Mouse (Mus musculus): ENCODE data around the gene Erlin1.

Gene Erlin1

DNA sequence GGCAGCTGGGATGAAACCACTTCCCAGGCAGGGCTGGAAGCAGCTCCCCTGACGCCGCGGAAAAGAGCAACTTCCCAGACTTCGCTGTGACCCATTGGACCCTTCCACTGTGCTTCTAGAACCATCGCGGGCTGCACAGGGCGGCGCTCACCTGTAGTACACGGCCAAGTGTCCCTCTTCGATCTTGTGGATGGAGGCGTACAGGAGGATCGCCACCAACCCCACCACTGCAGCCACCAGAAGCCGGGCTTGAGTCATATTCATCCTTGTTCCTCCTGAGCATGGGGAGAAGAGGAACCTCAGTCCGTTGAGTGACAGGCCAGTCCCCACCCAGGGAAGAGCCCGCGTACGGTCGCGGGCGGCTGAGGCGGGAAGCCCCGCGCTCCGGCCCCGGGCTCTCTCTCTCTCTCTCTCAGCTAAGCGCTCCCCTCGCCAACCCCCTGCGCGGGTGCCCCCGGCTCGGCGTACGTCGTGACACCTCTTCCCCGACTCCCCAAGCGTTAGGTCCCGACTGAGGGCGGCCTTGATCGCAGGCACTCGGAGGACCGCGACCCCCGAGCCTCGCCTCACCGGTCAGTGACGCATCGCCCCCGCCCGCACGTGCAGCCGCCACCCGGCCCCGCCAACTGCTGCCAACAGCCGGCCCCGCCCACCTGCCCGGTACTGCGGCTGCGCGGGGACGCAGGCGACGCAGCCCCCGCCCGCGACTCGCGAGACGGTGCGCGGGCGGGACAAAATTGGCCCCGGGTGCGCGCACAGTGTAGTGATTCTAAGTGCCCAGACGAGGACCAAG, at the start of gene Erlin1:
Gene Erlin1 (minus strand): TSS at position 665 of the 793 bp plus-strand sequence.
- DNase-seq (ENCODE audit: low spot score in 2 of 2) = peak; percentile 85 to 87

DNA sequence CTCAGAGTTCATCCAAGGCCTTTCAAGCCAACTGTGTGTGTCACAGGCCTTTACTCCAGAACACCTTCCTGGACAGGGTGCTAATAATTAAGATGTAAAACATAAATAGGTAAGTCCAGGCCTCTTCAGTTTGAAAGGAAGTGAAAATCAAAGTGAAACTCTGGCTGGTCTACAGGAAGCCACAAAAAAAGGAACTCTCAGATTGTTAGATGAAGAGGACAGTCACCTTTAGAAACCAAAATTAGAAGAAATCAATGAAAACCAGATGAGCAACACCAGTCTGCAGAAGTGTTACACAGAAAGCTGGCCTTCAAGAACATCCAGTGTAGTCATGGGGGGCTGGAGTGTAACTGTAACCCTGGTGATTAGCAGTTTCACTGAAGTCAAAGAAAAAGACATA, 48.2 kb upstream of the Erlin1 start:
- peak; percentile 28 to 42 for DNase-seq (ENCODE audit: low spot score in 2 of 2)

DNA sequence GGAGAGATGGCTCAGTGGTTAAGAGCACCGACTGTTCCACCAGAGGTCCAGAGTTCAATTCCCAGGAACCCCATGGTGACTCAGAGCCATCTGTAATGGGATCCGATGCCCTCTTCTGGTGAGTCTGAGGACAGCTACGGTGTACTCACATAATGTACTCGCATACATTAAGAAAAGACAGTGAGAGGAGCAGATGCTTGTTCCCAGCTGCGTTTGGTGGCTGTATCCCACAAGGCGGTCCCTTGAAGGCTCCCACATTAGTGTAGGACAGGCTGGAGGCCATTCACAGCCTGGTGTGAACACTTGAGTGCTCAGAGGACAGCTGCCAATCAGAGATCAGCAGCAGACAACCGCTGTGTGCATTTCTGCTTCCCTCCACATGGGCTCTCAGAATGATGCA, 42.1 kb upstream of the Erlin1 start:
- DNase-seq (ENCODE audit: low spot score in 2 of 2) = no peak

DNA sequence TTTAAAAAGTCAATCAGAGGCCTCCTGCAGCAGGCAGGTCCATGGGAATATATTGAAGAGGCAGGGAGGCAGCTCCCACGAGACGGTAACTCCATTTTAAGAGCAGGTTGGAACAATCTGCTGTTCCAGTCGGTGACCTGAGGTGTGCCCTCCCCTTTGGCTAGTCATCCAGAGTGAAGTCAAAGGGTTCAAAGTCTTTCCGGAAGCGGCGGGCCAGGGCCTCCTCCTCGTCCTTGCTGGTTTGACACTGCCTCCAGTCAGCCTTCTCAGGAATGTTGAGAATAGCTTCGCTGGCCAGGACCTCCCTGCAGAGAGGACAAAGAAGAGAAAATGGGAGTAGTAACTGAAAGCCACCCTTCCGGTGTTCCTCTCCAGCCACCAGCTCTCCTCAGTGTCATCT, 40.8 kb upstream of the Erlin1 start:
- no peak for DNase-seq (ENCODE audit: low spot score in 2 of 2)

DNA sequence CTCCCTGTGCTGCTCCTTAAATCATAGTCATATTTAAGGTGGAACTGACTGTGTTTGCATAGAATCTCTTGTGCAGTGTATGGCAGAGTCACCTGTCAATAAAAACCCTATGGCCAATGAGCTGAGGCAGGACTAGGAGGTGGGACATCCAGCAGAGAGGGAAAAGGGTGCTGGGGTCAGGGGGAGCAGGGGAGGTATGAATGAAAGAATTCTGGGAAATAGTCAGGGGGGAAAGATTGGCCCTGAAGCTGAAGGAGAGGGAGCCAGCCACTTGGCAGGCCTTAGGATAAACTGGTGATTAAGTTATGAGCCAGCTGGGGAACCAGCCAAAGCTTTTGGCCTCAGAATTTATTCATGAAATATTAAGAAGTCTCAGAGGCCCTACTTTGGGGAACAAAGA, 39.4 kb upstream of the Erlin1 start:
- DNase-seq (ENCODE audit: low spot score in 2 of 2) = no peak

DNA sequence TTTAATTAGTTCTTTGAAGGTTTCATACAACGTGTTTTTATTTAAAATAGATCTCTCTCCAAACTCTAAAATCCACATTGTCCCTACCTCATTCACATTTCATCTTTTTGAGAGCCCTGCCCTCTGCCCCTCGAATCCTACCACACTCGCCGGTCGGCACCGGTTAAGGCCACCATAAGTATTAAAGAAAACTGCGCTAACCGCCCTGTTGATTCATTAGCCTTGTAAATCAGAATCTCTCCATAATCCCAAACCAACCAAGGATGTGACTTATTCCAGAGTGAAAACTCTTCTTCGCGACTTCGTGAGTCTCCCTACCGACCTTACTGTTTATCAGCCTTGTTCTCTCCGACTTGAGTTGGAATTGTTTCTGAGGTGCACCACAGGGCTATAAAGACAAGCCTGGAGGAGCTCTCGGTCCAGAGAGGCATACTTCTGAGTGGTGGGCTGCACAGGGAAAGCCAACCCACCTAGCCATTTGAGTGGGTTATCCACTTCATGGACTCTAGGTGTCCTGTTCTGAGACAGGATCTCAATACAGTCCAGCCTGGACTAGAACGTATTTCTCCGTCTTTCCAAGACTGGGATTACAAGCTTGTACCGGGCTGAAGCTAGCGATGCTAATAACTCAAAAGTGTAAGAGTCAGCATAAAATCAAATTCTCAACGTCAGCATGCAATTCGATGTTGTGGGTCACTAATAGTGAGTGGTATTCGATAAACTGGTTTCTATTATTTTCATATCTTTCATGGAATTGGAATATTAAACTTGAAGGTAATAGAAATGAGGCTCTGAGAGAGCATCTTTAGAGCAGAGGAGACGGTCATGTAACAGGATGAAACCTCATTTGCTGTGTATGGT, 38.3 kb upstream of the Erlin1 start:
- no peak for DNase-seq (ENCODE audit: low spot score in 2 of 2)

DNA sequence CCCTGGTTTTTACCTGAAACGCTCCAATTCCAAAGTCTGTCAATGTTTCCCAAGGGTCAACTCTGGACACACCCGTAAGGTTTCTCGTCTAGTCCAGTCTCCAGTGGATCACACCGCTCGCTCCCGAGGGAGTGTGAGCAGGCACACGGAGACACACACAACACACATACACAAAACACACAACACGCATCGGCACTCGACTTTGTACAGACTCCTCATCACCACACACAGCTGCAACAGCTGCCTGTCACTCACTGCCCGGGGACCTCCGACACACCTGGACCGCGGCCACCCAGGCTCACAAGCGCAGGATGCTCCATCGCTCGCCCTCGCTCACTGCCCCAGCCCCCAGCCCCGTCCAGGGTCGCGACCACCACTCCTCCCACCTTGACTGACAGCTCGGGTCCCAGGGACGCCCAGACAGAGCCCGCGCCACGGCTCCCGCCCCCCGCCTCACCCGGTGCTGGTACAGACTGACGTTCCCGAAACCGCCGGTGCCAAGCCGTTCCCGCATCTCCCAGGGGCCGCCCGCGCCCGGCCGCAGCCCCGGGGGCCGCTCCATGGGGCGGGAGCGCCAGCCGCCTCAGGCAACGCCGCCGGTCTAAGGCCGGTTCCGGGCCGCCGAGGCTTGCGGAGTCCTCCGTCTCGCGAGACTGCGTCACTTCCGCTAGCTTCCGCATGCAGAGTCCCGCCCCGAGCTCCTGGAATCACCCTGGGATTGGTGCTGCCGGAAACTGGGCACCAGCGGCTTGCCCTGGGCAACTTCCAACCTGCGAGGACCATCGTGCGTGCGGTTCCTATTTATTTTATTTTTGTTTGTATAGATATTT, 37.5 kb upstream of the Erlin1 start, which contains the start of gene Chuk:
Gene Chuk (minus strand): TSS at position 650 of the 830 bp plus-strand sequence.
- peak; percentile 92 to 93 for DNase-seq (ENCODE audit: low spot score in 2 of 2)

DNA sequence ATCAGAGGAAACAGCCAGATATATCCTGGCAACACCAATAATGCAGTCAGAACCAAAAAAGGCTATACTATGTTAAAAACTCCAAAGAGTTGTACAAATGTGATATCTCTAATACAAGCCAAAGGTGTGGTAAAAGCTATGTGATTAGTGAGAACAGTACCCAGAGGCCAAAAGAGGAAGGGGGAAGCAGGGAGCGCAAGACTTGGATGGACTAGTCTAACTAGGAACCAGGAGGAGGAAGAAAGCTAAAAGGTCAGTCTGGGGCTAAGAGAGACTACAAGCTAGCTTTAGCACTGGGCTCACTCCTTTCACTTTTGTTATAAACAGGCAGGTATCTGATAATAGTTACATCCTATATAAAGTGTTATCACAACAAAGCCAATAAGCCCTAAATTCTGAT, 34.8 kb upstream of the Erlin1 start:
- DNase-seq (ENCODE audit: low spot score in 2 of 2) = no peak

DNA sequence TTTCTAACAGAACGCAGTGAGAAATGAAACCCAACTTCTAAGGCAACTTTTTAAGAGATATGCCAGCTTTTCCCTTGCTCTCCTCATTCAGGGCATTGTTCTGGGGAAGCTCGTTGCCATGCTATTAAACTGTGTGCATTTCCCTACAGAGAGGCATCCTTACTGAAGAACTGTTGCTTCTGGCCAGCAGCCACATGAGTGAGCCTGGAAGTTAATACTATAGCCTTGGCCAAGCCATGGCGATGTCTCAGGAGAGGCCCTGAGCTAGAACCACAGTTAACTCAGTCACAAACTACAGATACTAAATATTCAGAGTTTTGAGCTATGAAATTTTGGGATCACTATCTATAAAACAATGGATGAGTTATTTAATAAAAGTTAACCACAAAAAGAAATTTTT, 33.4 kb upstream of the Erlin1 start:
- no peak for DNase-seq (ENCODE audit: low spot score in 2 of 2)

DNA sequence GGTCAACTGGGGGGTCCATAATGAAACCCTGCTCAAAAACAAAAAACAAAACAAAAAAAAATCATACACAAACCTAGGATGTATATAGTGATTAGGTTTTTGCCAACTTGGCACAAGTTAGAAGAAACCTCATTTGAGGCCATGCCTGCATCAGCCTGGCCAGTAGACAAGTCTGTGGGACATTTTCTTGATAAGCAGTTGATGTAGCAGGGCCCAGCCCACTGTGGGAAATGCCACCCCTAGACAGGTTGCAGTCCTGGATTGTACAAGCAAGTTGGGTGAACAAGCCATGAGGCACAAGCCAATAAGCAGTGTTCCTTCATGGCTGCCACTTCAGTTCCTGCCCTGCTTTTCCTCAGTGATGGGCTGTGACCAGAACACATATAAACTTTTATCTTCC, 31.3 kb upstream of the Erlin1 start:
- DNase-seq (ENCODE audit: low spot score in 2 of 2) = no peak

DNA sequence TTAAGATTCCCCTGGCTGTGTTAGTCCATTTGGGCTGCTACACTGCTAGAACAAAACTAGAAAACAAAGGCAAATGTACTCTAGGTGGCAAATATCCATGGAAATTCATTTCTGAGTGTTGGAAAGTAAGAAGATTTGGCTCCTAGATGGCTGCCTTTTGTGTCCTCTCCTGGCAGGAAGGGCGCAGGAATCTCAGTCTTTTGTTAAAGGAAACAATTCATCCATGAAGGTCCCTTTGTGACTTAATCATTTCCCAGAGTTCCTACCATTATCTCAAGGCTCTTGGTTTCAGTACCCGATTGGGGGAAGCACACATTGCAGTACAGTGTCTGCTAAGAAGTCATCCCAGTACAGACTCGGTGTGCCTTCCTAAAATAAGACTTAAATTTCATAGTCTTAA, 16.7 kb upstream of the Erlin1 start:
- no peak for DNase-seq (ENCODE audit: low spot score in 2 of 2)

DNA sequence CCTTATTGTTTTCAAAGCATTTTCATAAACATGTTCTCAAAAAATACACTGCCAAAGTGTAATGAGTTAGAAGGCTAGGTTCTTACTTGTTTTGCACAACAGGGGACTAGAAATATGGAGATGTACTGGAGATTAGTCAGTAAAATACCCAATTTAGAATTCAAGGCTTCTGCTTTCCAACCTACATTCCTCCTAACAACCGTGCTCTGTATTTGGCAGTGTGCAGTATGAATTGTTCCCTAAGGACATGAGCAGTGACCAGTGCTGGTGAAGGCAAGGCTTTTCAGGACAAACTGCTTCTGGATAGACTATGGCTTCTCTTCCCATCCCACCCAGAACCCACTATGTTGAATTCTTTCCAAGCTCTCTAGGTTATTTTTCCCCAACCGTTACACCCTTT, 11.3 kb upstream of the Erlin1 start:
- no peak for DNase-seq (ENCODE audit: low spot score in 2 of 2)

DNA sequence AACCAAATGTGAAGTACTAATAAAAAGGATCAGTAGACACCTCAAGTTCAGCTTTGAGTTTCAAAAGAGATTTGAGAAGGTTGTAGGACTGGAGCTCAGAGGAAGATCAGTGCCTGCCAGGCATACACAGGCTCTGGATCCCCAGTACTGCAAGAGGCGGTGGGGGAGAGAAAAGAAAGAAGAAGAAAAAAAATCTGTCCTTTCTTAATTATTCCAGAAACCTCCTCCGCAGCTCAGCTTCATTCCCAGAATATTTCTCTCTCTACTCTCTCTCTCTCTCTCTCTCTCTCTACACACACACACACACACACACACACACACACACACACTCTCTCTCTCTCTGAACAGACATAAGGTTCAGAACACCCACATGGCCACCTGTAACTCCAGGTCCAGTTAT, 10.4 kb upstream of the Erlin1 start:
- DNase-seq (ENCODE audit: low spot score in 2 of 2) = no peak

DNA sequence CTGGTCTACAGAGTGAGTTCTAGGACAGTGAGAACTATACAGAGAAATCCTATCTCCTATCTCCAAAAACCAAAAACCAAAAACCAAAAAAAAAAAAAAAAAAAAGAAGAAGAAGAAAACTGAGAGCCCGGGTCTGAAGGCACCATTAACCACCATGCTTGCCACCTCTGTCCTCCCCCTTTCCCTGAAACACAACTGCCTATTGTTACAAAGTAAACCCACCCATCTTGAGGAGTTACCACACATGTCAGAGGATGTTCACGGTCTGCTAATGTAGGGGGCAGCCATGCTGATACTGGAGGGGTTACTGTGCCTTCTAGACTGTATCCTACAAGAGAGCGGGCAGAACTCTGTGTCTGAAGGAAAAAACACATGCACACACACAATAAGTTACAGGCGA, 7.4 kb upstream of the Erlin1 start:
- no peak for DNase-seq (ENCODE audit: low spot score in 2 of 2)

DNA sequence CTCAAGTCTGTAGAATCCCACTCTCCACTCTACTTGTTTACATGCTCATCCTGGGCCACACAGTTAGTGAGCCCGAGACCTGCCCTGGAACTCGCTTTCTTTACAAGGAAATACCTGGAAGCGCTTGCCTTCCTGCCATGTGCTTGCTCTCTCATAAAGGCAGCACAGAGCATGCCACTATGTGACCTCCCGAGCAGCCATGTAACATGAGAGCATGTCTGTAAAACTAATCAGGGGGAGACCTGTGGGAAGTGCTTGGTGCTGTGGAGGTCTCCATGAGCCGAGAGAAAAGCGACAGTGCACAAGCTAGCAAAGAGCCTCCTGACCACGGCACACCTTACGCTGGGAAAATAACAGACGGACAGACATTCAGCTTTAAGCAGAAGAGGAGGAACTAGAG, 6.9 kb upstream of the Erlin1 start:
- no peak for DNase-seq (ENCODE audit: low spot score in 2 of 2)

DNA sequence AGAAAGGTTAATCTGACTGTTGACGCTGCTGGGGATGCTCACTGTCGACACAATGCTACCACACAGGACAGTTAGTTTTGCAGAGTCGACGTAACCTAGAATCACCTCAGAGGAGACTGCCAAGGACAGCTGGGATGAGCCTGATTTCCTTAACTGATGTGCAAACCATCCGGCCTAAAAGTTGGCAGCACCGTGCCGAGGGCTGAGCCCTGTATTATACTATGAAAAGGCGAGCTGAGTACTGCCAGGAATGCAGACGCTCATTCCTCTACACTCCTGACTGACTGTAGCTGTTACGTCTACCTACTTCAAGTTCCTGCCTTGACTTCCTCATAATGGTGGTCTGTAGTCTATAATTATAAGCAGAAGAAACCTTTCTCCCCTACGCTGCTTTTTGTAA, 5.4 kb upstream of the Erlin1 start:
- no peak for DNase-seq (ENCODE audit: low spot score in 2 of 2)

DNA sequence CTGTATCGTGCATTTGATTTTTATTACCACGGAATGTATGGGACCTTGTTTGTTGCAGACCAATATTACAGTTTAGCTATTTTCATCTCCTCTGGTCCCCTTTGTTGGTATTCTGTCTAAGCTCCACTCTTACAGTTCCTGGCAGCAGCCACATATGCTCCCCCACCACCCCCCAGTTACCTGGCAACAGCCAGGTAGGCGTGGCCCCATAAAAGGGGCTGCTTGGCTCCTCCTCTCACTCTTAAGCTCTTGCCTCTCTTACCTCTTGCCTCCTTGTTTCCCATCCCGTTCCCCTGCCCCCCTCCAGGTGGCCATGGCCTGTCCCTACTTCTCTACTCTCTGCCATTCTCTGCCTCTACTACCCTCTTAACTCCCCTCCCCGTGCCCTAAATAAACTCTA, 1.6 kb upstream of the Erlin1 start:
- DNase-seq (ENCODE audit: low spot score in 2 of 2) = no peak

DNA sequence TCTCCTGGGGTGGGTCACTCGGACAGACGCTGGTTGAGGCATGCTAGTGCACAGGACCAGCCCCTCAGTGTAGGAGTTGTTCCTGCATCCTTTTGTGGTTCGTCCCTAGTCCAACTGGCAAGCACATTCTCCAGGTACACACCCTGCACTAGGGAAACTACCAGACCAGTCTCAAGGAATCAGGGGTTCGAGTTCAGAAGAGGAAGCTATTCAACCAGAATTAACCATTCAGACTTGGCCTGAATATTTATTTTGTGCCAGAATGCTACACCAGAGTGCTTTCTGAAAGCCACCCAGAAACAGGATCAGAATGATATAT, 288 bp upstream of the Erlin1 start:
- no peak for DNase-seq (ENCODE audit: low spot score in 2 of 2)

DNA sequence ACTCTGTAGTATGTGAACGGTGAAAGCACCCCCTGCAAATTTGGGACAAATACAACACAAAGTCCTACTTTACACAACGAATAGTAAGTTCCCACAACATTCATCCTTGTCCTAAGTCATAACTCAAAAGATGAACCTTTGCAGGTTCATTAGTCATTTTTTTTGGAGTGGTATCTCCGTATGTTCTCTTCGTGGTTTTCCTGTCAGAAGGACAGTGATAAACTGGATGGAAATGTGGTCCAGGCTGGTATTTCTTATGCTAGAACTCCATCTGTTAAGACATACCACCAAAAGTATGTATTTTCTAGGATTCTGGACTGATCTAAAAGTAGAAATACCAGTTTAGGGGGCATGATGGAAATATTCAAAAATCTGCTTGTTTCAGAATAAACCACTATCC, 1.4 kb downstream of the Erlin1 start:
- DNase-seq (ENCODE audit: low spot score in 2 of 2) = no peak

DNA sequence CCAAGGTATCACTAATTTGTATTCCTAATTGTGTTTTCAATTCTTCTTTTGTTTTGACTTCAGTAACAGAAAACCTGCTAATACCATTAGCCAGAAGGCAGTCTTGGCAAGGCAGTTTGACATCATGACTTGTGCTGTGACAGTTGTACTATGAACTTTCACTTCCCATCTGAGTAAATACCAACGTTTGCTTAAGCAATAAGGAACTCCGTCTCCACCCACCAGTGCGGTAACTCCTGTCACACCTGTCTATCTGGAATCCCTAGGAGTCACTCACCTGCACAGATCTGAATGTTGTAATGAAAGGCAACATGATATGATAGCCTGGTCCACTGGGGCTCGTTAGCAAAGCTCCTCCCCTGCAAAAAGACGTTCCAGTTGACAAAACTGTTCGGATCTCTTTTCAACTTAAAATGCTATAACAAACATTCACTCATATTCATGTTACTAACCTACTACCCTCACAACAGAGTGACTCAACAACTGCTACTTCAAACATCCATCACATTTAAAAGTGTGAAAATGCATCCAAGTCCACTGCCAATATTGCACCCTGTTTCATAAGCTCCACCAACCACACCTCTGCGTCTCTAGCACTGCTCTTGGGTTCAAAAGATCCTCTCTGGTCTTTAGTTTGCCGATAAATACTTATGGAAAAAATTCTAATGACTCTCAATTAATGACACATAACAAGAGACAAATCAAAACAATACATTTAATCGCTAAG, 2.1 kb downstream of the Erlin1 start:
- peak; percentile 44 to 45 for DNase-seq (ENCODE audit: low spot score in 2 of 2)

DNA sequence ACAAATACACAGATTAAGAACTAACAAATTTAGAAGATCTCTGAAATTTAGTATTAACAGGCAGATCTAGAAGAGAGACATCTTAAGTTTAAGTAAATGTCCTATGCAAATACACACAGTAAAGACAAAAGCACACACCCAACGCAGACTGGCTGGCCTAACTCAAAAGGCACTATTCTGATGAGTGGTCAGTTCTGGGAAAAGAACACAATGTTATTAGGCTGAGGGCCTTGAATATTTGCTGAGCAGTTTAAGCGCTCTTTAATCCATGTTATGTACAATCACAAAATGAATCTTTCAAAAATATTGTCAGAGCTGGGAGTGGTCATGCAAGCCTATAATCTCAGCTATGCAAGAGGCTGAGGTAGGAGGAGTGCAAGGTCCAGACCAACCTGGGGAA, 4.9 kb downstream of the Erlin1 start:
- DNase-seq (ENCODE audit: low spot score in 2 of 2) = no peak

DNA sequence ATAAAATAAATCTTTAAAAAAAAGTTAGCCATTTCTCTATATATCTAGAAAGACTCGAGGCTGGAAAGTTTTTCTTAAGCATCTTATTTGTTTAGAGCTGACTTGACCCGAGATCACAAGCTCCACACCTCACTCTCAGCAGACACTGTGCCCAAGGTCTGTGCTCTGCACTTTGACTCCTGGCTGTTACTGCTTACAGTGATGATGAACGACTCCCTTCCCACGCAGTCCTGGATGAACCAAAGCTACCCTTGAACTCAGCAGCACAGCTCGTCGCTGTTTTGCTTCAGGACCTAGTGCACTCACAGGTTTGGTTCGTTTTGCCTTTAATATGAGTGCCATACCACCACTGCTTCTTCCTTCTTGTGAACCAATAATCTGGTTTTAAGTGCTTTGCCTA, 5.8 kb downstream of the Erlin1 start:
- no peak for DNase-seq (ENCODE audit: low spot score in 2 of 2)

Data from spleen, postnatal 36 days (tissue).